Mouse (Mus musculus): Measurements from ENCODE around the gene Ccdc115. TPM values are rescaled to one million over a fixed set of nuclear protein-coding genes. Genes with fewer than 3 reads are reported as not detected.

Gene Ccdc115
- 24.6 and 29.5 TPM in 2 replicates for polyA plus RNA-seq (2012; rRNA removed)

- peak; percentile 97 for DNase-seq (ENCODE audit: low read depth)
These were observed at the start of gene Ccdc115, which contains the start of gene Imp4 for GRCm38 (mm10) chr1:34439215-34439960. Ccdc115 (minus strand) TSS chr1:34439672. Imp4 (plus strand) TSS chr1:34439851.

- no peak for DNase-seq (ENCODE audit: low read depth)
These were observed 47.9 kb upstream of the Ccdc115 start for GRCm38 (mm10) chr1:34487383-34487782.

GRCm38 (mm10) chr1:34485461-34486188, 46.2 kb upstream of the Ccdc115 start:
- no peak for DNase-seq (ENCODE audit: low read depth)

- no peak for DNase-seq (ENCODE audit: low read depth)
These were observed 45.0 kb upstream of the Ccdc115 start for GRCm38 (mm10) chr1:34484470-34484869.

GRCm38 (mm10) chr1:34481920-34482669, 42.6 kb upstream of the Ccdc115 start:
- DNase-seq (ENCODE audit: low read depth) = no peak

GRCm38 (mm10) chr1:34480801-34481200, 41.3 kb upstream of the Ccdc115 start:
- no peak for DNase-seq (ENCODE audit: low read depth)

GRCm38 (mm10) chr1:34478891-34479655, 39.6 kb upstream of the Ccdc115 start:
- DNase-seq (ENCODE audit: low read depth) = no peak

- no peak for DNase-seq (ENCODE audit: low read depth)
These were observed 33.2 kb upstream of the Ccdc115 start for GRCm38 (mm10) chr1:34472427-34473300.

GRCm38 (mm10) chr1:34469801-34470200, 30.3 kb upstream of the Ccdc115 start:
- DNase-seq (ENCODE audit: low read depth) = no peak

- DNase-seq (ENCODE audit: low read depth) = no peak
These were observed 29.0 kb upstream of the Ccdc115 start for GRCm38 (mm10) chr1:34468500-34468899.

- DNase-seq (ENCODE audit: low read depth) = no peak
These were observed 28.6 kb upstream of the Ccdc115 start for GRCm38 (mm10) chr1:34468051-34468450.

GRCm38 (mm10) chr1:34465445-34465844, 26.0 kb upstream of the Ccdc115 start:
- no peak for DNase-seq (ENCODE audit: low read depth)

GRCm38 (mm10) chr1:34464310-34464817, 24.9 kb upstream of the Ccdc115 start:
- no peak for DNase-seq (ENCODE audit: low read depth)

- DNase-seq (ENCODE audit: low read depth) = no peak
These were observed 23.3 kb upstream of the Ccdc115 start for GRCm38 (mm10) chr1:34462766-34463165.

GRCm38 (mm10) chr1:34460061-34460441, 20.6 kb upstream of the Ccdc115 start:
- DNase-seq (ENCODE audit: low read depth) = no peak

GRCm38 (mm10) chr1:34459284-34460060, 20.0 kb upstream of the Ccdc115 start, which contains the start of gene Ptpn18:
Ptpn18 (plus strand) TSS chr1:34459762.
- peak; percentile 45 for DNase-seq (ENCODE audit: low read depth)

- DNase-seq (ENCODE audit: low read depth) = no peak
These were observed 19.0 kb upstream of the Ccdc115 start for GRCm38 (mm10) chr1:34458431-34458830.

- DNase-seq (ENCODE audit: low read depth) = no peak
These were observed 3.7 kb upstream of the Ccdc115 start for GRCm38 (mm10) chr1:34443124-34443523.

GRCm38 (mm10) chr1:34439961-34440630, 624 bp upstream of the Ccdc115 start:
- DNase-seq (ENCODE audit: low read depth) = no peak

All from gonadal fat pad, adult 2 months (tissue).